Mouse (Mus musculus) lung, adult 2 months (tissue): ENCODE measurements around the gene Crip3. TPM values are rescaled to one million over a fixed set of nuclear protein-coding genes. Genes with fewer than 3 reads are reported as not detected.

Source experiments
- DNase-seq: peaks from one replicate; pipeline ENCODE4 v3.0.0; 2022
- H3K4me1 ChIP-seq: fragments of 200-500 bp; 2 replicates; pipeline ENCODE4 v1.6.1; 2011; ENCODE audit warnings: low read length; ENCODE audit not compliant: control insufficient read depth, insufficient read depth
- H3K4me3 ChIP-seq: fragments of 200-500 bp; replicated peaks from 2 replicates; pipeline ENCODE3; 2011; ENCODE audit warnings: low read depth, mild to moderate bottlenecking, control low read depth, low read length; ENCODE audit errors: extremely low read depth
- CTCF ChIP-seq: fragments of 200-500 bp; IDR thresholded peaks from 2 replicates; pipeline ENCODE4 v1.5.1; 2011; ENCODE audit warnings: mild to moderate bottlenecking, low read length, control low read depth; ENCODE audit not compliant: insufficient read depth
- POLR2A ChIP-seq: fragments of 200-500 bp; IDR thresholded peaks from 2 replicates; pipeline ENCODE4 v1.6.1; 2011; ENCODE audit warnings: low read depth, mild to moderate bottlenecking, control low read depth, low read length, borderline replicate concordance; ENCODE audit errors: extremely low read depth
- WGBS: fragments of 180-500 bp; shearing (Covaris S2); methylation state at CpG from one replicate; pipeline ENCODE4 v1.1.7; 2018; 5-methylcytosine and 5-hydroxymethylcytosine counted together
- polyA plus RNA-seq: library from polyadenylated mRNA; depleted of rRNA; stranded (reverse); fragments of >200 nt; gene quantifications from 2 replicates; pipeline ENCODE4 v1.2.3, GENCODE M21; 2012

The Crip3 gene
- polyA plus RNA-seq, 1 experiment: 6.8 TPM

GRCm38 (mm10) chr17:46426496-46426895 is 2.2 kb upstream of the Crip3 start:
- H3K4me3 ChIP-seq: no peak overlapping the region
- DNase-seq: no peak
- no peak for TF ChIP-seq CTCF
- TF ChIP-seq POLR2A: no peak

GRCm38 (mm10) chr17:46433627-46434026 is 4.9 kb downstream of the Crip3 start:
- no peak overlapping the region for H3K4me3 ChIP-seq
- DNase-seq: no peak
- no peaks in the 10 kb centered on the region for H3K4me1 ChIP-seq
- TF ChIP-seq POLR2A (no peak), CTCF (no peak)
- WGBS: 8% methylated on average over 17 of the region's 17 CpGs

More at GRCm38 (mm10) chr17:46426496-46426895, 2.2 kb upstream of the Crip3 start:
- no peaks in the 10 kb centered on the region for H3K4me1 ChIP-seq

- no peak overlapping the region for H3K4me3 ChIP-seq
- H3K4me1 ChIP-seq: no peaks in the 10 kb centered on the region
- 27% methylated on average over 23 of the region's 23 CpGs for WGBS
- DNase-seq: no peak
- TF ChIP-seq POLR2A: no peak
- 0 out of 2 replicates have a peak, but pooled peaks have one; percentile 23 for TF ChIP-seq CTCF
These were observed 8.1 kb downstream of the Crip3 start for GRCm38 (mm10) chr17:46436672-46437366.

- Histone ChIP-seq H3K4me1 (no peaks in the 10 kb centered on the region), H3K4me3 (no peak within 1 kb of the TSS)
- WGBS: 84% methylated on average over 4 of the region's 4 CpGs
- TF ChIP-seq CTCF (no peak), POLR2A (no peak)
- DNase-seq: no peak
These were observed 9.7 kb downstream of the Crip3 start, which contains the start of gene Slc22a7 for GRCm38 (mm10) chr17:46438298-46438873. Slc22a7 (minus strand) TSS chr17:46438457.

- DNase-seq: no peak
- 91% methylated on average over 10 of the region's 10 CpGs for WGBS
- TF ChIP-seq POLR2A (no peak), CTCF (no peak)
- Histone ChIP-seq H3K4me3 (no peak overlapping the region), H3K4me1 (no peaks in the 10 kb centered on the region)
These were observed 10.4 kb downstream of the Crip3 start for GRCm38 (mm10) chr17:46439176-46439575.

- H3K4me3 ChIP-seq: no peak overlapping the region
- no peak for DNase-seq
- no peaks in the 10 kb centered on the region for H3K4me1 ChIP-seq
- TF ChIP-seq POLR2A (no peak), CTCF (no peak)
- WGBS: 4% methylated on average over 49 of the region's 50 CpGs
These were observed 16.3 kb downstream of the Crip3 start for GRCm38 (mm10) chr17:46444839-46445579.

- TF ChIP-seq POLR2A (no peak), CTCF (no peak)
- Histone ChIP-seq H3K4me3 (no peak overlapping the region), H3K4me1 (no peaks in the 10 kb centered on the region)
- no peak for DNase-seq
- WGBS: 94% methylated on average over 16 of the region's 16 CpGs
These were observed 17.5 kb downstream of the Crip3 start for GRCm38 (mm10) chr17:46446264-46446663.

- WGBS: 42% methylated on average over 5 of the region's 5 CpGs
- TF ChIP-seq POLR2A: no peak
- TF ChIP-seq CTCF: no peak
- DNase-seq: no peak
- no peak overlapping the region for H3K4me3 ChIP-seq
- H3K4me1 ChIP-seq: no peaks in the 10 kb centered on the region
These were observed 24.0 kb downstream of the Crip3 start for GRCm38 (mm10) chr17:46452683-46453082.

GRCm38 (mm10) chr17:46453302-46453948 is 24.7 kb downstream of the Crip3 start:
- no peak for DNase-seq
- 12% methylated on average over 13 of the region's 13 CpGs for WGBS
- Histone ChIP-seq H3K4me1 (no peaks in the 10 kb centered on the region), H3K4me3 (no peak overlapping the region)
- TF ChIP-seq POLR2A (no peak), CTCF (no peak)

- no peaks in the 10 kb centered on the region for H3K4me1 ChIP-seq
- TF ChIP-seq POLR2A (no peak), CTCF (no peak)
- H3K4me3 ChIP-seq: no peak overlapping the region
- 4% methylated on average over 26 of the region's 26 CpGs for WGBS
- DNase-seq: no peak
These were observed 25.3 kb downstream of the Crip3 start for GRCm38 (mm10) chr17:46453970-46454411.
